Mouse (Mus musculus): ENCODE measurements at regions not wholly inside any gene's neighbourhood (a gene's known extent, or its start where the extent isn't known, plus 50 kb on each side); places are given as distances from the start of the nearest gene placed in this dataset.

DNA sequence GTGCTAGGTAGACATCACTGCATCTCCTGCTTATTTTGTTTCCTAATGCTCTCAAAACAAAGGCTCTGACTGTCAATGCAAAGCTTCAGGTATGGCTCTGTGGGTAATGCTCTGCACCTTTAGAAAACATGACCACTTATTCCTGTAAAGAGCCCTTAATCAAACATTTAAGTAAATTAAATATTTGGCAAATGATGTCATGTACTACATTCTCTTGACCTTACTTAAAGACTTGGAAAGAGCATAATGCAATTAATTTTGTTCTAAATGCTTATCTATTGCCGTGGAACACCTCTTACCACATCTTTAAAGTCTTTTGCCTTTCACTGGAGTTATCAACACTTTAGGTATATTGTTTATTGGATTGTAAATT lies 70.1 kb upstream of the Palmd start:
- H3K36me3 ChIP-seq (ENCODE audit: control insufficient read depth, insufficient read depth, low read length) = no peaks in the 10 kb centered on the region
- no peaks in the 10 kb centered on the region for H3K4me1 ChIP-seq (ENCODE audit: control insufficient read depth, insufficient read depth, low read length)
- no peak overlapping the region for H3K27ac ChIP-seq (ENCODE audit: low read depth, low read length)
- DNase-seq (ENCODE audit: low spot score) = no peak
- no peak overlapping the region for H3K9ac ChIP-seq (ENCODE audit: low read length)
- 87% methylated on average over 1 of the region's 1 CpGs for WGBS
- no peak for ATAC-seq (ENCODE audit: insufficient read depth, low FRiP score, low TSS enrichment)
- no peak overlapping the region for H3K4me3 ChIP-seq (ENCODE audit: low read depth, low read length)
- H3K4me2 ChIP-seq (ENCODE audit: low read depth) = no peak overlapping the region
- no peaks in the 10 kb centered on the region for H3K9me3 ChIP-seq (ENCODE audit: control insufficient read depth, low read length)
- no peaks in the 10 kb centered on the region for H3K27me3 ChIP-seq (ENCODE audit: control insufficient read depth, insufficient read depth, low read length)

DNA sequence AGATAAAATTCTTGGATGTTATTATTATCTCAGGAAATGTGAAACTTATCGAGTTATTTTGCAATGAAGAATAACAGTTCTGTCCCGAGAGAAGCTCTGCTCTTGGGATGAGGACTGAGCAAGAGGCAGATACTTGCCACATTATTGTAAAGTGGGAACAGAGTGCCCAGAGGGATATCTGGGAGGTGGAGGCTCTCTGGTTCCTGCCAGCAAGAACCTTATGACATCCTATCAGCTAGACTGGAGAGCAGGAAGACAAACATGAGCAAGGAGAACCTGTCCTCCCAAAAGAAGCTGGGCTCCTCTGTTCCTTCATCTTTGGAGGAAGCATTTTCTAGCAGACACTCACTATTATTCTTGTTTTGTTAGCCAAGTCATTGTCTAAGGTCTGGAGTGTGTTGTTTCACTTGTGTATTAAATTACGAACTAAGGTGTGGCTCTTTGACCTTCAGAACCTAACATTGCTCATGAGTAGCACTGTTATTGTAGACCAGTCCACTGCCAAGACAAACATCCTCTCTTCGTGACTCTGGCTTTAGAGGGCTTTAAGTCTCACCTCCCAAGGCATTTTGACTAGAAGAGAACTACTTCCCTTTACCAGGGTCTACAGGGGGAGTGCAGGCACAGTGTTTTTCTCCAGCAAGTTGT lies 69.6 kb upstream of the Palmd start:
- 73% methylated on average over 4 of the region's 4 CpGs for WGBS
- no peak for ATAC-seq (ENCODE audit: insufficient read depth, low FRiP score, low TSS enrichment)
- H3K9me3 ChIP-seq (ENCODE audit: control insufficient read depth, low read length) = no peaks in the 10 kb centered on the region

More for the DNA sequence above, 69.6 kb upstream of the Palmd start:
- no peak for DNase-seq (ENCODE audit: low spot score)
- Histone ChIP-seq H3K4me2 (ENCODE audit: low read depth) (no peak overlapping the region), H3K9ac (ENCODE audit: low read length) (no peak overlapping the region), H3K36me3 (ENCODE audit: control insufficient read depth, insufficient read depth, low read length) (no peaks in the 10 kb centered on the region), H3K27me3 (ENCODE audit: control insufficient read depth, insufficient read depth, low read length) (no peaks in the 10 kb centered on the region), H3K4me3 (ENCODE audit: low read depth, low read length) (no peak overlapping the region), H3K27ac (ENCODE audit: low read depth, low read length) (no peak overlapping the region), H3K4me1 (ENCODE audit: control insufficient read depth, insufficient read depth, low read length) (no peaks in the 10 kb centered on the region)
